In the genomic region with DNA sequence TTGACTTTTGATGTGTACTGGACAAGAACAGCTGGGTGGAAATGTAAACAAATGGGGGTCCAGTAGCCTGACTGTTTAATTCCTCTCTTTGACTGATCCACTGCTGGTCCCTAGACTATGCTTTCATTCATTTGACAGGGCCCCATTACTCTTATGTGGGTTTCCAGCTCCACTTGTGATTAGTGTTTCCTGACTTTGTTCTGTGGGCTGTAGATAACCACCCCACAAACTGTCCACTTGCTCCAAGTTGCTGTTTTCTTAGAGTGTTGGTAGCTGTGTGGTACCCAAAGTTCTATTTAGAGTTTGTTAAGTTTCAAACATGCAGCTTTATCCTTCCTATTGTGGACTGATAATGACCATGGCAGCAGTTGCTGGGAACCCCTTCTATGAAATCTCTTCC, we compare ENCODE assay signal across 17 mouse cellular contexts.
DNase-seq lines count a peak whose midpoint lies in the region; ATAC-seq lines count a peak whose summit lies in the region.
"Had no signal": no experiment of that assay in that cellular context is flagged by ENCODE, and none has a peak within 500 bp of the region (broad histone marks: within the 10 kb centered on the region; RNA-seq: fewer than 3 reads in every experiment).

No protein-coding gene starts in this region.

- no peak for DNase-seq in gastrocnemius, postnatal 10 days
- no peak for DNase-seq in gastrocnemius, adult 8-10 months (ENCODE audit: low spot score in 2 of 2)
- DNase-seq: adrenal gland, adult 2 months; adrenal gland, adult 8-10 months; adrenal gland, postnatal 10 days; adrenal gland, postnatal 14 days; adrenal gland, postnatal 25 days; adrenal gland, postnatal 36 days; B cell, adult 2 months; cerebellum, adult 11 months; cerebellum, adult 11-12 months; cerebellum, adult 18-20 months had no signal

- peak; percentile 72 for ATAC-seq in common myeloid progenitor, adult 5-6 weeks (replicated peaks; ENCODE audit: low read depth, poor library complexity, severe bottlenecking)
- ATAC-seq in hematopoietic stem cell, adult 5-6 weeks (replicated peaks in 1 of 2; ENCODE audit: insufficient read depth in 1 of 2, low FRiP score in 2 of 2, low TSS enrichment in 1 of 2, low read depth in 1 of 2, poor library complexity in 2 of 2, severe bottlenecking in 2 of 2), result peak; percentile 66 to 67
- ATAC-seq: activated CD4-positive, CD25-positive, alpha-beta regulatory T cell, adult 4 months; CD4-positive, CD25-positive, alpha-beta regulatory T cell, adult 4 months; Patski had no signal
